Mouse (Mus musculus): ENCODE data around the gene 9330182L06Rik. TPM values are rescaled to one million over a fixed set of nuclear protein-coding genes. Genes with fewer than 3 reads are reported as not detected.

Gene 9330182L06Rik
- polyA plus RNA-seq, 1 experiment = not detected

DNA sequence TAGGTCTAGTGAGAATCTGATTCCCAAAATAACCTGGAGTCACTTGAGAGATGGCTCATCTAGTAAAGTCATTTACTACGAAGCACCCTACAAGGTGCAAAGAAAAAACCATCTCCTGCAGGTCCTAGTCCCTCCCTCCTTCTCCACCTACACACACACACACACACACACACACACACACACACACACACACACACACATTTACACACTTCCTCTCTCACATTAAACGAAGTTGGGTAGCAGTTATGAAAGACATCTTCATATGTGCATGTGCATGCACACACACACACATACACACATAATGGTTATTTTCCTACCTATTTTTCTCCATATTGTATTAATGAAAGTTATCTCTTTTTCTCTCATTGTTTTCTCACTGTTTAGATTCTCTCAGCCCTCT is 161.2 kb downstream of the 9330182L06Rik start:
- Histone ChIP-seq H3K4me3 (replicated peaks; ENCODE audit: control insufficient read depth, low read depth, low read length) (no peak overlapping the region), H3K27ac (ENCODE audit: control insufficient read depth, insufficient read depth, low read depth, low read length, poor library complexity) (no peak overlapping the region), H3K4me1 (ENCODE audit: control insufficient read depth, insufficient read depth, low read length) (no peaks in the 10 kb centered on the region; the same call in 1 of the 2 replicates)
- TF ChIP-seq CTCF (IDR thresholded peaks at IDR 0.05; ENCODE audit: control insufficient read depth, insufficient read depth, low read length) (no peak), POLR2A (IDR thresholded peaks at IDR 0.05; ENCODE audit: borderline replicate concordance, control insufficient read depth, low read depth, low read length) (no peak)
- WGBS = 25% methylated on average over 2 of the region's 2 CpGs

DNA sequence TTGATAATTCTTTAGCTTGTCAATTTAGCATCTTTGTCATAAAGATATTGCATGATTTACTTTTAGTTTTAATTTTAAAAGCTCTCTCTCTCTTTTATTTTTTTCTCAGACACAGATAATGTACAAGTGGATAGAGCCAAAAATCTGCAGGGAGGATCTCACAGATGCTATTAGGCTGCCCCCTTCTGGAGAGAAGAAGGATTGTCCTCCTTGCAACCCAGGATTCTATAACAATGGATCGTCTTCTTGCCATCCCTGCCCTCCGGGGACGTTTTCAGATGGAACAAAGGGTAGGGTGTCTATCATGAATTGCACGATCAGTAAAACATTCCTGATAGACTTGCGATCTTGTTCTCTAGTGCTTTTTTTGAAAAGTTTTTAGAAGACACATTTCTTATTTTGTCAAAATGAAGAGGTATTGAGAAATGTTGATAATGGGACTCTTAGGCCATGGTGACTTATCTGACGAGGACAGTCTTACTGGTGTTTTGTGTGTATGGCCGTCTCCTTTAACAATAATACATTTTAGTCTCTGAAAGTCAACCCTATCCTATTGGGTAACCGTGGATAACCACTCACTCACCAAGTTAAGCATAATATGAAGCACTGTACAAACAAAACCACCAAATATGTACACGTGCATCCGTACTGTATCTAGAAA is 161.8 kb downstream of the 9330182L06Rik start:
- 44% methylated on average over 10 of the region's 10 CpGs for WGBS
- TF ChIP-seq POLR2A (IDR thresholded peaks at IDR 0.05; ENCODE audit: borderline replicate concordance, control insufficient read depth, low read depth, low read length) = no peak
- 0 out of 2 replicates have a peak, but pooled peaks have one; percentile 28 for TF ChIP-seq CTCF (IDR thresholded peaks at IDR 0.05; ENCODE audit: control insufficient read depth, insufficient read depth, low read length)

DNA sequence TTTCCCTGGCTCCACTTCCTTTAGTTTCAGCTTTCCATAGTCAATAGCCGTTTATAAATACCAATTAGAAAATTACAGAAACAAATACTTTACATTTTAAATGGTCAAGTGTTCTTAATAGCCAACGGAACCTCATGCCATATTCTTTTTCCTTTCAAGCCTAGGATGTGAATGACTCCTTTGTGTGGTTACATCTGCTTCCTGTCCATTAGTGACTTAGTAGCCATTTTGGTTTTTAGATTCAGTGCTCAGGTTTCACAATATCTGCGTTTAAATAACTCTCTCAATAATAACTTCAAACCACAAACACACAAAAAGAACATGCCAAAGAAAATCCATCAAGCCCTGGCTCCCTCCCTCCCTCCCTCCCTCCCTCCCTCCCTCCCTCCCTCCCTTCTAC is 162.8 kb downstream of the 9330182L06Rik start:
- no peaks in the 10 kb centered on the region; the same call in 1 of the 2 replicates for H3K4me1 ChIP-seq (ENCODE audit: control insufficient read depth, insufficient read depth, low read length)
- WGBS = 29% methylated on average over 3 of the region's 3 CpGs
- no peak for TF ChIP-seq CTCF (IDR thresholded peaks at IDR 0.05; ENCODE audit: control insufficient read depth, insufficient read depth, low read length)
- no peak for TF ChIP-seq POLR2A (IDR thresholded peaks at IDR 0.05; ENCODE audit: borderline replicate concordance, control insufficient read depth, low read depth, low read length)
- no peak overlapping the region for H3K27ac ChIP-seq (ENCODE audit: control insufficient read depth, insufficient read depth, low read depth, low read length, poor library complexity)
- no peak overlapping the region for H3K4me3 ChIP-seq (replicated peaks; ENCODE audit: control insufficient read depth, low read depth, low read length)

More for the DNA sequence above, 161.8 kb downstream of the 9330182L06Rik start:
- Histone ChIP-seq H3K4me3 (replicated peaks; ENCODE audit: control insufficient read depth, low read depth, low read length) (no peak overlapping the region), H3K27ac (ENCODE audit: control insufficient read depth, insufficient read depth, low read depth, low read length, poor library complexity) (no peak overlapping the region), H3K4me1 (ENCODE audit: control insufficient read depth, insufficient read depth, low read length) (no peaks in the 10 kb centered on the region; the same call in 1 of the 2 replicates)

DNA sequence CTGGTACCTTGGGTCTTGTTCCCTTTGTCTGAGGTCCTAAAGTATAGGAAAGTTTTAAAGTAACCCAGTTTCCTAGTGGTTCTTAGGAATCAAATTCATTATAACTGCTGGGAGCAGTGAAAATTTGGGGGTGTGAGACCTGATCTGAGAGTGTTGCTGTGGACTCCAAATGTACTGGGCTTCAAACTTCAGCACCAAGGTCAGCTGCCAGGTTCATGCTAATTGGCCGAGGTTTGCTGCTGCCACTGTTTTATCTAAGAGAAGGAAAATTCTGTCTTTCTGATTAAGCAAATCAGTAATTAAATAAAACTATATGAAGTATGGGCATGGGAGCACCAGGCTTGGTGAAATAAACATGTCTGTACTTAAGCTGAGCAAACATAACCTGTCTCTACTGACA is 180.2 kb downstream of the 9330182L06Rik start:
- no peak overlapping the region for H3K27ac ChIP-seq (ENCODE audit: control insufficient read depth, insufficient read depth, low read depth, low read length, poor library complexity)
- no peak for TF ChIP-seq POLR2A (IDR thresholded peaks at IDR 0.05; ENCODE audit: borderline replicate concordance, control insufficient read depth, low read depth, low read length)
- TF ChIP-seq CTCF (IDR thresholded peaks at IDR 0.05; ENCODE audit: control insufficient read depth, insufficient read depth, low read length) = no peak
- H3K4me3 ChIP-seq (replicated peaks; ENCODE audit: control insufficient read depth, low read depth, low read length) = no peak overlapping the region
- 7% methylated on average over 1 of the region's 1 CpGs for WGBS
- H3K4me1 ChIP-seq (ENCODE audit: control insufficient read depth, insufficient read depth, low read length) = no peaks in the 10 kb centered on the region

DNA sequence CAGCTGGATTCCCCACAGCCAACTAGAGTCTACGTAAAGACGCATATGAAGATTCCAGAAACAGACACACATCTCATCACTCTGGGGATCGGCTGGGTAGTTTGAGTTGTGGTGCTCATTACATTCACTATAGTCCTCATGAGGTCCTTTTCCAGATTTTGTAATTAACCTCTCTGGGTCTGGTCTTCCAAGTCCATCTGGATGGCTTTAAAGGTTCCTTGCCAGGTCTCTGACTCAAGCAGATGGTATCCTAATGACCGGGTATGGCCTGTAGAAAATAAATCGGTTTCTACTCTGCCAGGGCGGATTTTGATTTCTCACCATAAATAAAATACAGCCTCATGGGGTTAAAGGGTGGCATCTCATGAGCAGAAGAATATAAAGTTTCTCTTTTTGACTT is 183.0 kb downstream of the 9330182L06Rik start:
- 79% methylated on average over 6 of the region's 6 CpGs for WGBS
- no peak overlapping the region for H3K27ac ChIP-seq (ENCODE audit: control insufficient read depth, insufficient read depth, low read depth, low read length, poor library complexity)
- TF ChIP-seq CTCF (IDR thresholded peaks at IDR 0.05; ENCODE audit: control insufficient read depth, insufficient read depth, low read length) (no peak), POLR2A (IDR thresholded peaks at IDR 0.05; ENCODE audit: borderline replicate concordance, control insufficient read depth, low read depth, low read length) (no peak)

DNA sequence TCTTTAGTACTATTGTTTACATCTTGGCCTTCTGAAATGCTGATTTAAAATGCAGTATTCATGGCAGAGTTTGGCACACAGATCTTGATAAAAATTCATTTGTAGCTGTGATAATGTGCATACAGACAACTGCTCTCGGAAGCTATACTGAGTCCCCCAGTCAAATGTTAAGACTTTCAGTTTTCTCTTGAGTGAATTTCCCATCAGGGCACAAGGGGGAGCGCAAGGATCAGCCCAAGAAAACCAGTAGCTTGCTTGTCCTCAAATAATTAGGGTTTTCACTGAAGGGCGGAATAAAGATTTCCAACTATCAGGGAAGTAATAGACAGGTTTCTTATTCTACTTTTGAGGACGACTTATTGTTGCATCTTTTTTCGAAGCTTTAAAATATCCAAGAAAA is 183.7 kb downstream of the 9330182L06Rik start:
- Histone ChIP-seq H3K4me1 (ENCODE audit: control insufficient read depth, insufficient read depth, low read length) (no peaks in the 10 kb centered on the region), H3K27ac (ENCODE audit: control insufficient read depth, insufficient read depth, low read depth, low read length, poor library complexity) (no peak overlapping the region), H3K4me3 (replicated peaks; ENCODE audit: control insufficient read depth, low read depth, low read length) (no peak overlapping the region)
- no peak for TF ChIP-seq POLR2A (IDR thresholded peaks at IDR 0.05; ENCODE audit: borderline replicate concordance, control insufficient read depth, low read depth, low read length)
- TF ChIP-seq CTCF (IDR thresholded peaks at IDR 0.05; ENCODE audit: control insufficient read depth, insufficient read depth, low read length) = no peak
- 68% methylated on average over 5 of the region's 5 CpGs for WGBS

More for the DNA sequence above, 183.0 kb downstream of the 9330182L06Rik start:
- Histone ChIP-seq H3K4me3 (replicated peaks; ENCODE audit: control insufficient read depth, low read depth, low read length) (no peak overlapping the region), H3K4me1 (ENCODE audit: control insufficient read depth, insufficient read depth, low read length) (no peaks in the 10 kb centered on the region)

DNA sequence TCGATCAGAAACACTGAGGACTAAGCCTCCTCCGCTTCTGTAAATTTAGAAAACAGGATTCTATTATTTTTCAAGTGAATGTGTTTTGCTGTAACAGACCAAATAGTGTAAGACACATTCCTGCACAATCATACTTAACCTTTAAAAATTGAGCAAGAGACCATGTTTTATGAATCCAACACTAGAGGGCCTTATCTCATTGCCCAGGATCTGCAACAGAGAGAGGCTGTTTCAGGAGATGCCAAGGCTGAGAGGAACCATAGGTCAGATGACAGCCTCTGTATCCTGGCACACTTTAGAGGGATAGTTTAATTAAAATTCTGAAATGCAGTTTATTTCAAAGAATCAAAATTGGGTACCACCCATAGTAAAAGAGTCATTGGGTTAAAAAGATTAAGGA is 187.4 kb downstream of the 9330182L06Rik start:
- TF ChIP-seq CTCF (IDR thresholded peaks at IDR 0.05; ENCODE audit: control insufficient read depth, insufficient read depth, low read length) = no peak
- no peak for TF ChIP-seq POLR2A (IDR thresholded peaks at IDR 0.05; ENCODE audit: borderline replicate concordance, control insufficient read depth, low read depth, low read length)
- Histone ChIP-seq H3K4me3 (replicated peaks; ENCODE audit: control insufficient read depth, low read depth, low read length) (no peak overlapping the region), H3K4me1 (ENCODE audit: control insufficient read depth, insufficient read depth, low read length) (no peaks in the 10 kb centered on the region), H3K27ac (ENCODE audit: control insufficient read depth, insufficient read depth, low read depth, low read length, poor library complexity) (no peak overlapping the region)
- WGBS = 82% methylated on average over 2 of the region's 2 CpGs

DNA sequence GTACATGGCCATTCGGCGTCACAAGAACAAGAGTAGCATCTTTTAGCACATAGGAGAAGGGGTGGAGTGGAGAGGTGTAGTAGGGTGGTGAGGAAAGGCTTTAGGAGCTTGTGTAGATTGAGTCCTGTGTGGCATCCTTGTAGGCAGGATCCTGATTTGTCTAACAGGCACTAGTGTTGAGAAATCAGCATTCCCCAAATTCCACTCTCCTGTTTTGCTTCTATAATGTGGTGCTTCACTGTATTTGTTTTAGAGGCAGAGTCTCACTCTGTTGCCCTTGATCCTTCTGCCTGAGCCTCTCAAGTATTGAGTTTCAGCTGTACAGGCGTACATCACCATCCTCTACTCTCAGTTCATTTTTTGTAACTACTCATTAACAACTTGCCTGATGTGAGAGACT is 211.7 kb downstream of the 9330182L06Rik start:
- no peak overlapping the region for H3K4me3 ChIP-seq (replicated peaks; ENCODE audit: control insufficient read depth, low read depth, low read length)
- no peak overlapping the region for H3K27ac ChIP-seq (ENCODE audit: control insufficient read depth, insufficient read depth, low read depth, low read length, poor library complexity)
- WGBS = 75% methylated on average over 3 of the region's 3 CpGs
- TF ChIP-seq POLR2A (IDR thresholded peaks at IDR 0.05; ENCODE audit: borderline replicate concordance, control insufficient read depth, low read depth, low read length) (no peak), CTCF (IDR thresholded peaks at IDR 0.05; ENCODE audit: control insufficient read depth, insufficient read depth, low read length) (no peak)
- no peaks in the 10 kb centered on the region for H3K4me1 ChIP-seq (ENCODE audit: control insufficient read depth, insufficient read depth, low read length)
